Mouse (Mus musculus): ENCODE results near the gene Tmem135. TPM values are rescaled to one million over a fixed set of nuclear protein-coding genes. Genes with fewer than 3 reads are reported as not detected.

Tmem135 gene
- polyA plus RNA-seq, 1 experiment from 2014 or later: 21.0 TPM

GRCm38 (mm10) chr7:89370917-89371316 is 33.1 kb downstream of the Tmem135 start:
- WGBS: 24% methylated on average over 1 of the region's 1 CpGs

DNA sequence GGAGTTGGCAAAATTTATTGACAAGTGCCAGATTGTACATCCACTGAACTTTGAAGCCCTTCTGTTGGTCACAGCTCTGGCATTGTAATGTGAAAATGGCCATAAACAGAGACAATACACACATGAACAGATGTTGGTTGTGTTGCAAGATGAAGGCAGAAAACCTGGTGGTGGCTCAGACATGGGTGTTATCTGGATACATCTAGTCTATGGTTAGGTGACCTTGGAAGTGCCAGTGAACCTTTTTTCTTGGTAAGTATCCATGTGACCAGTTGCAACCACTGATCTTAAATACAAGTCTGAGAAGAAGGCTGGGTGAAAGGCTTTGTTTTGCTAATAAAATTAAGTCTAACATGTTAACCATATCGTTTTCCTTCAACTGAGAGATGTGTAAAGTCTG is 33.9 kb downstream of the Tmem135 start:
- Histone ChIP-seq H3K36me3 (ENCODE audit: control insufficient read depth, insufficient read depth, low read length) (no peaks in the 10 kb centered on the region), H3K9ac (ENCODE audit: low read length) (no peak overlapping the region), H3K4me3 (ENCODE audit: low read depth, low read length) (no peak overlapping the region), H3K27ac (replicated peaks) (no peak overlapping the region), H3K4me2 (replicated peaks; ENCODE audit: low read depth) (no peak overlapping the region), H3K27me3 (ENCODE audit: control insufficient read depth, insufficient read depth, low read length) (no peaks in the 10 kb centered on the region), H3K4me1 (replicated peaks; ENCODE audit: control insufficient read depth, insufficient read depth) (0 out of 2 replicates have a peak, but pooled peaks cover 3% of the 10 kb centered on the region), H3K9me3 (ENCODE audit: control insufficient read depth, low read length) (no peaks in the 10 kb centered on the region)
- no peak for ATAC-seq (ENCODE audit: low FRiP score, low TSS enrichment)
- WGBS: 78% methylated on average over 1 of the region's 1 CpGs
- TF ChIP-seq EP300 (optimal IDR thresholded peaks at IDR 0.05) (no peak), CTCF (IDR thresholded peaks at IDR 0.05; ENCODE audit: low read depth) (no peak)
- DNase-seq (ENCODE audit: low spot score): no peak

More at GRCm38 (mm10) chr7:89370917-89371316, 33.1 kb downstream of the Tmem135 start:
- Histone ChIP-seq H3K9me3 (ENCODE audit: control insufficient read depth, low read length) (no peaks in the 10 kb centered on the region), H3K4me2 (replicated peaks; ENCODE audit: low read depth) (no peak overlapping the region), H3K36me3 (ENCODE audit: control insufficient read depth, insufficient read depth, low read length) (no peaks in the 10 kb centered on the region), H3K4me1 (replicated peaks; ENCODE audit: control insufficient read depth, insufficient read depth) (0 out of 2 replicates have a peak, but pooled peaks cover 3% of the 10 kb centered on the region), H3K27ac (replicated peaks) (no peak overlapping the region), H3K9ac (ENCODE audit: low read length) (no peak overlapping the region), H3K27me3 (ENCODE audit: control insufficient read depth, insufficient read depth, low read length) (no peaks in the 10 kb centered on the region), H3K4me3 (ENCODE audit: low read depth, low read length) (no peak overlapping the region)
- peak; percentile 50 for DNase-seq (ENCODE audit: low spot score)
- no peak for TF ChIP-seq EP300 (optimal IDR thresholded peaks at IDR 0.05)
- TF ChIP-seq CTCF (IDR thresholded peaks at IDR 0.05; ENCODE audit: low read depth): peak; percentile 76
- peak; percentile 63; the same call in 1 of the 2 replicates for ATAC-seq (ENCODE audit: low FRiP score, low TSS enrichment)

DNA sequence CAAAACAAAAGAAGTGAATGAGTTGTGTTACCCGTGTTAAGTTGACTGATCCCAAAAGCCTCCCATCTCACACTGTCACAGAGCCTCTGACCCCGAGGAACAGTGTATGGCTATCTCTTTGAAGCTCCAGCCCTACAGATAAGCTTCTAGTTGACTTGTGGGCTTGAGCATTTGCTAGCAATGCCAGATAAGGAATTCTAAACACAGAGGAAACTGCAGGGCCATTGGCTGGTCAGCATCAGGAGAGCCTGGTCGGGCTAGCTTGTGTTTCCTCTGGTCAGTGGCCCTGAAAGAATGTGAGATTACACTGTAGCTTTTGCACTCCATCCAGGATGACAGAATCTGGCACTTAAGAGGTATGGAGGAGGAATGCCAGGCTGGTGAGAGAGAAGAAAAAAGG is 36.4 kb downstream of the Tmem135 start:
- 0 out of 2 replicates have a peak, but pooled peaks cover 3% of the 10 kb centered on the region for H3K4me1 ChIP-seq (replicated peaks; ENCODE audit: control insufficient read depth, insufficient read depth)
- 50% methylated on average over 3 of the region's 3 CpGs for WGBS
- H3K36me3 ChIP-seq (ENCODE audit: control insufficient read depth, insufficient read depth, low read length): no peaks in the 10 kb centered on the region
- ATAC-seq (ENCODE audit: low FRiP score, low TSS enrichment) (no peak), DNase-seq (ENCODE audit: low spot score) (no peak)
- H3K9ac ChIP-seq (ENCODE audit: low read length): no peak overlapping the region
- TF ChIP-seq CTCF (IDR thresholded peaks at IDR 0.05; ENCODE audit: low read depth) (no peak), EP300 (optimal IDR thresholded peaks at IDR 0.05) (no peak)
- no peaks in the 10 kb centered on the region for H3K27me3 ChIP-seq (ENCODE audit: control insufficient read depth, insufficient read depth, low read length)
- H3K4me3 ChIP-seq (ENCODE audit: low read depth, low read length): no peak overlapping the region
- H3K4me2 ChIP-seq (replicated peaks; ENCODE audit: low read depth): no peak overlapping the region
- H3K9me3 ChIP-seq (ENCODE audit: control insufficient read depth, low read length): no peaks in the 10 kb centered on the region
- no peak overlapping the region for H3K27ac ChIP-seq (replicated peaks)

DNA sequence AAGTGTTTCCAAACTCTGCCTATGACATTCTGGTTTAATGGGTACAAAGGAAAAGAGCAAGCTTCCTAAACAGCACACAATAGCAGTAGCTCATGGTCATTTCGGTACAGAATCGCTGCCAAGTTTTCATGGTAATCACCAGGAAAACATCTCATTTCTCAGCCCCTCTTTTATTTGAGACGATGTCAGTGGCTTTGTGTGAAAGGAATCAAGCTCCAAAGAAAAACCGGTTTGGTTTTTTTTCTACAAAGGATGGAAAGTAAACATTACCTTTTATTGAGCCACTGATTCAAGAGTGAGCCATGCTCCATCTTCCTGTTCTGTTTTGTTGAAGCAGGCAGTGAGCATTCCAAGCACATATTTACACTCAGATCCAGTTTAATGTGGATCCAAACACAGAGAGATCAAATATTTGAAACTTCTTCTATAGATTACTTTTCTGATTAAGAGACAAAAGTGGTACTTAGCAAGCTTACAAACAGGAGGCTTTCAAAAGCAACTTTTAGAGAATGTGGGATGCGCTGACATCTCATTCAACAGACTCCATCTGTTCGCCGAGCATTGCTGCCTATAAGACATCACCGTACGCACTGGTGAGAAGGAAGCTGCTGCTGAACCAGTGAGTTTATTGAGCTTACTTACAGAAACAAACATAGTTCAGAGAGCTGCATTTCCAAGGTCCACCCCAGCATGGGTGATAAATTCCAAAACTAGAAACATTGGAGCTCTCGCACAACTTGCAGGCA is 38.7 kb downstream of the Tmem135 start:
- Histone ChIP-seq H3K9me3 (ENCODE audit: control insufficient read depth, low read length) (no peaks in the 10 kb centered on the region), H3K27ac (replicated peaks) (no peak overlapping the region; the same call in 1 of the 2 replicates), H3K9ac (ENCODE audit: low read length) (no peak overlapping the region), H3K4me2 (replicated peaks; ENCODE audit: low read depth) (no peak overlapping the region), H3K4me3 (ENCODE audit: low read depth, low read length) (no peak overlapping the region), H3K36me3 (ENCODE audit: control insufficient read depth, insufficient read depth, low read length) (no peaks in the 10 kb centered on the region), H3K4me1 (replicated peaks; ENCODE audit: control insufficient read depth, insufficient read depth) (no peaks in the 10 kb centered on the region), H3K27me3 (ENCODE audit: control insufficient read depth, insufficient read depth, low read length) (no peaks in the 10 kb centered on the region)
- ATAC-seq (ENCODE audit: low FRiP score, low TSS enrichment) (peak; percentile 35; the same call in 1 of the 2 replicates), DNase-seq (ENCODE audit: low spot score) (no peak)
- WGBS: 36% methylated on average over 10 of the region's 10 CpGs
- no peak for TF ChIP-seq EP300 (optimal IDR thresholded peaks at IDR 0.05)
- TF ChIP-seq CTCF (IDR thresholded peaks at IDR 0.05; ENCODE audit: low read depth): no peak

DNA sequence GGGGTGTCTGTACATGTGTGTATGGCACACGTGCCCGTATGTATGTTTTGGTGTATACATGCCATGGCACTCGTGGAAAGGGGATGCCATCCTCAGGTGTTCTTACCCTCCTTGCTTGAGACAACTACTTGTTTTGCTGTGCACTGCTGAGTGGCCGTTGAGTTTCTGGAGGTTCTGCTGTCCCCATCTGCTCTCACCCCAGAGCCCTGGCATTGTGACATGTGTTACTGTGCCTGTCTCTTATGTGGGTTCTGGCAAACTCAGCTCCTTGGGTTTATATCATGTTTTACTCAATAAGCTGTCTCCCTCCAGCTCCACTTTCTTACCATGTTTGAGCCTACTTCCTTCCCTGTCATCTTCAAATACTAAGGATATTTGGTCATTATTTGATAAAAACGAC is 40.0 kb downstream of the Tmem135 start:
- H3K4me2 ChIP-seq (replicated peaks; ENCODE audit: low read depth): no peak overlapping the region
- no peak for DNase-seq (ENCODE audit: low spot score)
- no peak for TF ChIP-seq CTCF (IDR thresholded peaks at IDR 0.05; ENCODE audit: low read depth)
- no peak for TF ChIP-seq EP300 (optimal IDR thresholded peaks at IDR 0.05)

GRCm38 (mm10) chr7:89356307-89356706 is 47.7 kb downstream of the Tmem135 start:
- Histone ChIP-seq H3K4me2 (replicated peaks; ENCODE audit: low read depth) (no peak overlapping the region; the same call in 1 of the 2 replicates), H3K27me3 (ENCODE audit: control insufficient read depth, insufficient read depth, low read length) (no peaks in the 10 kb centered on the region), H3K9me3 (ENCODE audit: control insufficient read depth, low read length) (no peaks in the 10 kb centered on the region), H3K27ac (replicated peaks) (no peak overlapping the region), H3K36me3 (ENCODE audit: control insufficient read depth, insufficient read depth, low read length) (no peaks in the 10 kb centered on the region), H3K9ac (ENCODE audit: low read length) (no peak overlapping the region), H3K4me3 (ENCODE audit: low read depth, low read length) (no peak overlapping the region), H3K4me1 (replicated peaks; ENCODE audit: control insufficient read depth, insufficient read depth) (no peaks in the 10 kb centered on the region)
- DNase-seq (ENCODE audit: low spot score) (no peak), ATAC-seq (ENCODE audit: low FRiP score, low TSS enrichment) (no peak)
- TF ChIP-seq EP300 (optimal IDR thresholded peaks at IDR 0.05): no peak
- TF ChIP-seq CTCF (IDR thresholded peaks at IDR 0.05; ENCODE audit: low read depth): no peak
- WGBS: 36% methylated on average over 4 of the region's 4 CpGs

More for the DNA sequence above, 40.0 kb downstream of the Tmem135 start:
- Histone ChIP-seq H3K4me1 (replicated peaks; ENCODE audit: control insufficient read depth, insufficient read depth) (no peaks in the 10 kb centered on the region), H3K9ac (ENCODE audit: low read length) (no peak overlapping the region), H3K27ac (replicated peaks) (no peak overlapping the region), H3K27me3 (ENCODE audit: control insufficient read depth, insufficient read depth, low read length) (no peaks in the 10 kb centered on the region), H3K9me3 (ENCODE audit: control insufficient read depth, low read length) (no peaks in the 10 kb centered on the region), H3K36me3 (ENCODE audit: control insufficient read depth, insufficient read depth, low read length) (no peaks in the 10 kb centered on the region), H3K4me3 (ENCODE audit: low read depth, low read length) (no peak overlapping the region)
- 79% methylated on average over 5 of the region's 5 CpGs for WGBS
- ATAC-seq (ENCODE audit: low FRiP score, low TSS enrichment): no peak

Data from stomach, postnatal 0 days (tissue).